Mouse (Mus musculus) skeletal muscle tissue, adult 2 months (tissue): ENCODE measurements around the gene Adgrd1.

Experiments used
- DNase-seq: peaks from one replicate; pipeline ENCODE4 v3.0.0-alpha.2; 2012; ENCODE audit warnings: low read depth, low spot score

Gene Adgrd1

DNA sequence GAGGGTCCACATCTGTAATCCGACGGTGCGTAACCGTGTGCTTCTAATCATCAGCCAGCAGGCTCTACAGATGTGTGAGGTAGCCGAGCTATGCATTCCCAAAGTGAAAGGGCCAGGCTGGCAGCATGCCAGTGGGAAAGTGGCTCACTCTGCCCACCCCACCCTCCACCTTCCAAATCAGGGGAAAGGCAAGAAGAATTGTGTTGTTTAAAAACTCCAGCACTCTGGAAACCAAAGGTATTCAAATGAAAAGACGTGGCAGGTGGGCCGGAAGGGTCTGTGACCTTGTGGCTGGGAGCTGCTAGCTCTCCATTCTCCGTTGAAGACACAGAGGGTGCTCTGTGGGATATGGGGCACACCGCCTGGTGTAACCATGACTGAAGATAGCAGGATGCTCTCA is 100.0 kb downstream of the Adgrd1 start:
- DNase-seq: no peak

DNA sequence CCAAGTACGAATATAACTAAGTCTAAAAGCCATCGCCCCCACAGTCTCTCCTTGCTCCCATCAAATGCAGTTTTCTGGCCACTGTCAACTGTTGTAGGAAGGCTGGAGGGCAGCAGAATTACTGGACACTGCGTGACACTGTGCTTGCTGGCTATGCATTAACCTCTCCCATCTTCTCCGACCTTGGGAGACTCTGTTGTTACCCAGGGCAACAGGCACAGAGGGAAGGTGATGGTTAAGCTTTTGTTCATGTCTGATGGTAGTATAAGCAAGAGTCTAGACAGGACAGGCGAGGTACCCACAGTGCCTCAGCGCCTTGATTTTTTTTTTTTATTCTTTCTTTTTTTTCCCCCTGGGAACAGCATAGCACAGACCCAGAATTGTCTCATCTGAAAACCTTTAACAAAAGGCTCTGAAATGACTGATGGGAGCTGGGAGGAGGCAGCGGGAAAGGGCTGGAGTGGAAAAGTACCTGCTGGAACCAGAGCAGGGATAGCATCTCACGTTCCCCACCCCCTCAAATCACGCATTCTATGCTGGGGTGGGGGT is 100.5 kb downstream of the Adgrd1 start:
- no peak for DNase-seq

DNA sequence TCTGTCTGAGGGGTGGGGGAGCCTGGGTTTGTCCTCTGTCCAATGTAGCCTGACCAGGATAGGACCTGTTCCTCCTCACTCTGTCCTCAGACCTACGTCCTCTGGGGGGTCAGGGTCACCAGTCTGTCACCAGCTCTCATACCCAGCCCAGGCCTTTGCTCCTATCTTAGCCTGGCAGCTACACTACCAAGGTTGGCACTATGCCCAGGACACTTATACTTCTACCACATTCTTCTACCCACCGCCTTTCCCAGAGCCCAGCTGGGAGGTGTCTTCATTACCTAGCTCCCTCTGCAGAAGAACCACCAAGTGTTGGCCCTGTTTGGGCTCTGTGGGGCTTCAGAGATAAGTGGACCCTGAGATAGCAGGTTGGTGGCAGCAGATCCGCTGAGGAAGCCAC is 103.6 kb downstream of the Adgrd1 start:
- DNase-seq: no peak

DNA sequence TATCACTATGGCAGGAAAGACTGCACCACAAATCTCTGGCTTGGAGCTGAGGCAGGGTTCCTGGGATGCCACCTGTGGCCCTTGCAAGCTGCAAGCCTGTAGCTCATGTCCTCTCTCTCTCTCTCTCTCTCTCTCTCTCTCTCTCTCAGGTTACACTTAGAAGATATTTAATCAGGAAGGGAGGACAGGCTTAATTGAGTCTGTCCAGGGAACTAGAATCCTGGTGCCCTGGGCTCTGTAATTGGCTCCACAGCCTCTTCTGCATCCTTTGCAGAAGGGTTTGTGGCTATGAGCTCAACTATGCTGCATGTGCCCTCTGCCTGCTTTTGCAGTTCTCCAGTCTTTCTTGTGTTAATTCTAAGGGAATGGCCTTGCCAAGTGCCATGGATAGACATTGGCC is 111.7 kb downstream of the Adgrd1 start:
- no peak for DNase-seq

DNA sequence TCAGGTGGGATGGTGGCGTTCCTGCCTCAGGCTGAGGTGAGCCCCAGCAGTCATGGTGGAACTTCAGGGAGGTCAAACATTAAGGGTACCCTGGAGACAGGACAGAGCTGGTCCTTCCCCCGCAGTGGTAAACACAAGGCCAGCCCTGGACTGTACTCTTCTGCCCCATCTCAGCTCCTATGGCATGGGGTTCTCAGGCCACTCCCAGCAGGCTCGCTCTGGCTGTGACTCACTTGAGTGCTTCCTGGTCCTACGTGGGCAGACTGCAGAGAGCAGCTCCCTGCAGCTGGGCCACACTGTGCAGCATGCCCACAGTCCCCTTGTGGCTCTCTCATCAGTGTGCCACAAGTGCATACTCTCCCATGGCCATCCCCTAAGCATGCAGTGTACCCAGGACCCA is 112.3 kb downstream of the Adgrd1 start:
- DNase-seq: no peak

DNA sequence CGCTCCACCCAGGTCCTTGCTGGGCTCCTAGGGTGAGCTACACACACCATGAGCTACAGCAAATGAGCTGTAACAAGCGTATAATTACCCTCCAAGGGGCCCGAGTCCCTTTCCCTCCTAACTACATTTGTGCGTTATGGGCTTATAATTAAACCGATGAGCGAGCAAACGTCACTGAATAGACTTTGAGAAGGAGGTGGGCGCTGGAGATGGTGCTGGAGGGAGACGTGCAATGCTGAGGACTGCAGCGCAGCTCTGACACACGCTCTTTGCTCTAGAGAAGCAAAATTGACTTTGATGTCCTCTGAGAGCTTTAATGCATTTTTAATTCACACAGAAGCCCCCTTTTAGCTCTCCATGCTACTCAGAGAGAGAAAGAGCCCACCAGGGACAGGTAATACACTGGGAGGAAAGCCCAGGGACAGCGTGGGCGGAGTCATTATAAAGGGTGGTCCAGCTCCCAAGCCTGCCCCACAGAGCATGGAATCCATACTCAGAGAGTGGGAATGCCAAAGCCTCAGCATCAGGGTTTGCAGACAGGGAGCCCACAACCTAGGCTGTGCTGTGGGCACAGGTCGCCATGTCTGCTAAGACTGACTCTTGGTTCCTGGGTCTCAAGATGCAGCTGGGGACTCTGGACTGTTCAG is 115.0 kb downstream of the Adgrd1 start:
- DNase-seq: no peak

DNA sequence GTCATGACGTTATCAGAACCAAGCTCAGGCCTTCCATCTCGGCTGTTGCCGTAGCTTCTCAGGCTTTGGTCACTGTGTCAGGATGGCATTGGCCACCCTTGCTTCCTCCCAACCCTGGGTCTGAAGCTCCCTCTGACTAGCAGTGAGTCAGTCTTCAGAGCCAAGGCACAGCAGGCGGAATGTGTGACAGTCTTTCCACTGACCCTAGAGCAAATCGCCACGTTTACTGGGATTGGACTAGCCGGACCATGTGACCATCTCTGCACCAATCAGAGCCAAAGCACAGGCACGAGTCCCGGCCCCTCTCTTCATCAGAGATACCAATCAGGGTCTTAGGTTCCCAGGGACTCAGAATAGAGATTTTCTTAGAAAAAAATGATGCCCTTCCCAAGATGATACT is 117.5 kb downstream of the Adgrd1 start:
- DNase-seq: no peak

DNA sequence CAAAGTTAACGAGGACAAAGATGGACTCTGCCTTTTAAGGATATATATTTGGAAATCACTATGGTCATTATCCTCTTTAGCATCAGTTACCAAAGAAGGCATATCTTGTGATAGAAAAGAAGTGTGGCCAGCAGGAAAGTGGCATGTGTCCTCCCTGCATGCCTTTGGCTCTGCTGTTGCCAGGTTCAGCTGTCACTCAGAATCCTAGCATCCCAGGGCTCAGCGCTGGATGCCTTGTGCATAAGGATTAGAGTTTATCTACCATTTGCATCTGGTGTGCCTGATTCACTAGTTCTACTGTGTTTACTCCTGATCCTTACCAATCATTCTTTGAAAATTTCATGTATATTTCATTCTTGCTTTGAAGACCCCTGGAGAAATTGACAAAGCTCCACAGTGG is 119.5 kb downstream of the Adgrd1 start:
- no peak for DNase-seq

DNA sequence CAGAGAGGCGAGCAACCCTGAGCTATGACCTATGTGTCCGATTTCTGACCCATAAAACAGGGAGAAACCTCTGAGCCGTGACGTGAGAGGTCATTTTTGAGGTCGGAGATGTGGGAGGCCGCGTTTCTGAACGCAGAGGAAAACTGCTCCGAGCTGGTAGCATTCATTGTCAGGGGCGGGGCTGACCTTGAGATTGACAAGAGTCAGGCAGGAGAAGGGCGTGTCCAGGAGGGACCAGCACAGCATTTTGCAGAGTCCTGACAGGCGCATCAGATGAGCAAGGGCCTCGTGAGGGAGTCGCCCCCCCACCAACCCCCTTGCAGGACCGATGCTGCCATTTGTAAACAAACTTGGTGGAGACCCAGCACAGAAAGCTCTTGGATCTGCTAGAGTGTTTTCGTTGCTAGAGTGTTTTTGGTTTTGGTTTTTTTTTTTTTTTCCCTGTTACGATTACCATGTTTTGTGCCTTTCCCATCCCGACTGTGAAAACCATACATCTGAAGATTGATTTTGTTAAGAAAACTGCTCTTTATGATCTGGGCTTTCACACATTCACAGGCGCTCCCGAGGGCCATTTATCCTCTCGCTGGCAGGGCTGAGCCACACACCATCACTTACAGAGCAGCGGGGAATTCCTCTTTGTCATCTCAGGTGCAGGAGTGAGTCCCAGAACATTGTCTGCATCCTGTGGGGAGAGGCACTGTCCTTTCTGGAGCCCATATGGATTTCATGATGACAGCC is 121.1 kb downstream of the Adgrd1 start:
- no peak for DNase-seq

DNA sequence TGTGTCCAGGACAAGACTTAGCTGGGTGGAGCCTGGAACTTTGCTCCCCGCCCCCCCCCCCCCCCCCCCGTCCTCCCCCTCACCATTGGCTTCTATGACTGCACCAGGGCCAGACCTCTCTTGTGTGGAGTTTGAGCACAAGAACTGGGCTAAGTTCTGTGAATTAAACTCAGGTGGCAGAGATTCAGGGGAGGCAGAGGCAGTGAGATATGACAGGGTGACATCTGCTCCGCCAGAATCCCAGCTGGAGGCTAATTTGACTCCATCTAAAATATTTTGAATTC is 121.6 kb downstream of the Adgrd1 start:
- no peak for DNase-seq

DNA sequence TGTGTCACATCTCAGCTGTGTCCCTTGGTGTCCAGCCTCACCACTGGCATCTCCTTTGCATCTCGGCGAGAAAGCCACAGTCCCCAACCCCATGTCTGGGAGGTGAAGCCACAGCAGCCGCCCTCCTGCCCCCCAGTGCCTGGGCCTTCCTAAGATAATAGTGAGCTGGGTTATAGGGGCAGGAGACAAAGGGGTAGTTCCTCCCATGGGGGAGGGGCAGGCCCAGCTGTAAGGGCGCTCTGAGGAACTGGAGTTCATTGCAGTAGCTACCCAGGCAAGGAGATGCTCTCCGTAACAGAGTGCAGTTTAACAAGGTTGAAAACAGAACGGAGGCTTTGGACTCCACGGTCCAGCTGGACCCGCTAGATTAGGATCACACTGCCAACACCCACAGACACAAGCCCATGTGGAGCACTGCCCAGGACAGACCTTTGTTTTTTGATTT is 122.0 kb downstream of the Adgrd1 start:
- DNase-seq: no peak

DNA sequence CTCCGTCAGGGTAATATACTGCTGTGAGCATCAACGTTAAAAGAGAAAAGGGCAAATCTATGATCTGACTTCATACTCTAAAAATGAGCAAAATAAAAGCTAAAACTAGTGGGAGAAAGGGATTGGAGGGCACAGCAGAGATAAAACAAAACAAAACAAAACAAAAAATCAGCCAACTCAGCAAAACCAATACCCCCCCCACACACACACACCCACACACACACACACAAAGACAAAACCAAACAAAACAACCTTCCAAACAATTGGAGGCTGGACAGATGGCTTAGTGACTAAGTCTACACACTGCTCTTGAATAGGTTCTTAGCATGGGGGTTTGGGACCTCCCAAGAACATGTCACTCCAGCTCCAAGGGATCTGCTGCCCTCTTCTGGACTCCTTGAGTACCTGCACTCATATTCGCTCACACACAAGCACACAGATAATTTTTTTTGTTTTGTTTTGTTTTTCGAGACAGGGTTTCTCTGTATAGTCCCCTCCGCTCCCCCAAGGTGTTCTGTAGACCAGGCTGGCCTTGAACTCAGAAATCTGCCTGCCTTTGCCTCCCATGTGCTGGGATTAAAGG is 122.7 kb downstream of the Adgrd1 start:
- no peak for DNase-seq

DNA sequence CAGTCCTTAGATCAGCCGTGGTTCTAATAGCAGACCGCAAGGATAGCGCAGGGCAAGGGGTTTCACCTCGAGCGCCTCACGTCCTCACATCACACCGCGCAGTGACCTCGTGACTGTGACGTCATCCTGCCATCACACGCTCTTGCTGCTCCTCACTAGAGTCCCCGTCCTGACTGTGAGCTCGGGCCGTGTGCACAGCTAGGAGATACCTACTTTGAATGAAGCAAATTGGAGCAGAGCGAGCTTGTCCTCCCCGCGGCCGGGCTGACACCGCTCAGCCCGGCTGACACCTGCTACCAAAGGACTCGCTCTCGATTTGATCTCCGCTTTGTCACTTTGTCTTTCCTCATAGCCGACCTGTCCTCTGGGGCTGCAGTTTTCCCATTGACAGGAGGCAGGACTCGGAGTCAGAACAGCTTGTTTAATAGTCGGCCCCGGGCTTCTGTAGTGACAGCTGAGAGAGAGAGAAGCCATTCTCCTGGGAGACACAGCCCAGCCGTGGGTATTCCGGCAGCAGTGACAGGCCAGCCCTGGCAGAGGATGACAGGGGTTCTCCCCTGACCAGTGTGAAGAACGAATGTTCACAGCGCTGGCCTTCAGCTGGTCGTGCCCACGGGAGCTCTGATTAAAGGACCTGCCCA is 129.4 kb downstream of the Adgrd1 start:
- DNase-seq: no peak

DNA sequence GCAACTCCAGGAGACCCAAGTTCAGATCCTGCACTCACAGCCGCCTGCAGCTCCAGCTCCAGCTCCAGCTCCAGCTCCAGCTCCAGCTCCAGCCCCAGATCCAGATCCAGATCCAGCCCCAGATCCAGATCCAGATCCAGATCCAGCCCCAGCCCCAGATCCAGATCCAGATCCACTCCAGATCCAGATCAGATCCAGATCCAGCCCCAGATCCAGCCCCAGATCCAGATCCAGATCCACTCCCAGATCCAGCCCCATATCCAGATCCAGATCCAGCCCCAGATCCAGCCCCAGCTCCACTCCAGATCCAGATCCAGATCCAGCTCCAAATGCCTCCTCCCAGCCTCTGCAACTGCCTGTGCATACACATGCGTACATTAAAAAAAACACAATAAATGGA is 131.6 kb downstream of the Adgrd1 start:
- no peak for DNase-seq

DNA sequence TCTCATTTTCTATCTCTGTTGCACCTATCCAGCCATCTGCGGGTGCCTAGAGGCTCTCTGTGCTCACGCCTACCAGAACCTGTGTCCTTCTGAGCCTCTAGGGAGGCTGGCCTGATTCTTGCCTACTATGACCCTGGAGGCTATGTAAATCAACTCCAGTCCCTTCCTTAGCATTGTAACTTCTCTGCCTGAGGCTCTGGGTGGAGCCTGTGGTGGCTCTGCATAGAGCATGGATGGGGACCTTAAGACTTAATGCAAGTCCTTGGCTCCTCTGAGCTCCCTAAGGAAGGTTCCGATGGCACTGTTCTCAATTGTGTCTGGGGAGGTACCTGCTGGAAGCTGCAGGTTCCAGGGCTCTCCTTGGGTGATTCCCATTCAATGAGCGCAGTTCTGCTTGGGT is 136.8 kb downstream of the Adgrd1 start:
- no peak for DNase-seq

DNA sequence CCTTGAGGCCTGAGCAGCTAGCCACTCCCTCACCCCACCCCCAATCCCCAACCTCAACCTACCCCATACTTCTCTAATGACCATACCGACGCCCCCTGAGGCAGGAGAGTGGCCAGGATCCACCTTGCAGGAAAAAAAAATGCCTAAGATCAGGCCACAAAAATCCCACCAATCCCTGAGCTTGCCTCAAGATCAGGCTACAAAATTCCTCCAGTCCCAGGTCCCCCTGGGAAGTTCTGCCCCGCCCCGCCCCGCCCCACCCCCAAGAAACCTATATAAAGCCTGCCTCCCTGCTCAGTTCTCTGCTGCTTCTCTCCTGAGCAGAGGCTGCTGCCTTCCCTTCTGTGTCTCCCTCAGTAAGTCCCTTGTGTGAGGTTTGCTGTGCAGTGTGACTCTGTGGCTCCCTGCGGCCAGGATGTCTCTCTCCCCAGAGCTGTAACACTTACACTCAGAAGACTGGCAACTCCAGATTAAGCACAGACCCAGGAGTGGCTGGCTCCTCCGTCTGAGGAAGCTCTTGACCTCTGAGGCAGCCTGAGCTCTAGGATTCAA is 137.4 kb downstream of the Adgrd1 start:
- no peak for DNase-seq

DNA sequence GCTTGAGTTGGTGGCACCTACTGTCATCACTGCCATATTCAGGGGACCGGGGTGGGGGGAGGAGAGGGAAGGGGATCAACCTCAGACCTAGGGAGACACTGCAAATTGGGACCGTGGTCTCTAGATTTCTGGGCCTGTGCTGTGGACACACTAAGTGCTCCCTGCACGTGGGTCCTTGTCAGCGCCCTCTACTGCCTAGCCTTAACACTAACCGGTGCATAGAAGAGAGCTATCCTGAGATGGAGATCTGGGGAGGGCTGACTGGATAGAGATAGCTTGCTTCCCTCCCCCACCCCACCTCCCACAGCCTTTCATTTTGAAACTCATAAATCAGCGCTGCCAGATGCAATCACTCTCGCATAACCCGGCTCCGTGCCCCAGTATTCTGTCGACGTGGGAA is 139.8 kb downstream of the Adgrd1 start:
- no peak for DNase-seq

DNA sequence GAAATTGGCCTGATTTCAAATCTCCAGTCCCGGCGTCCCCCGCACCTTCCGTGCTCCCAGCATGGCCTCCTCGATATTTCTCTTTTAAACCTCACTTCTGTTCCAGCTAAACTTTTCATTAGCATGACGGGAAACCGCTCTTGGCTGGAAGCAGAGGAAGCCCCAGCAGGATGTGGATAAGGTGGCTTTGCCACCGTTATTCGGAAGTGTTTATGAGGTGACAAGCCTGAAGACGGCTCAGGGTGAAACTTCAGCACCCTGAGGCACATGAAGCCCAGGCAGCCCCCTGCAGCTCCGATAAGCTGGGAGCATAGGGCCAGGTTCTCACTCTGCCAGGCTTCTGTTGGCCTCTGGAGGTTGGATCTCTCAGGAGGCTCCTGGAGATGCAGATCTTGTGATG is 145.3 kb downstream of the Adgrd1 start:
- no peak for DNase-seq

DNA sequence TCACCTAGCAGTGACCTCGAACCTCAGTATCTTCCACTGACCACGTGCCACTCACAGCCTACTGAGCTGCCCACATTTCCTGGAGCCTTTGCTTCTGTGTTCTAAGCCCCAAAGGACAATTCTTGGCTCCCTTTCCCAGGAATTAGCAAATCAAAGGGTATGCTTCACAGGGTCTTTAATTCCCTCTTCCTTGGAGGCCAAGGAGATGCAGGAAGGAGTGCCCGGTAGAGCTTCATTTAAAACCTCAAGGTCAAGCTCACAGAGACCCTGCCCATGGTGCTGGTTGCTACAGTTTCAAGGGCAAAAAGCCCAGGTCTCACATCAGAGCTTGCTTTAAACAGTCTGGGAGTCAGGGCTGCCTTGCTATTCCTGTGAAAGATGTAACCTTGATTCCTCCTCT is 145.7 kb downstream of the Adgrd1 start:
- DNase-seq: no peak

DNA sequence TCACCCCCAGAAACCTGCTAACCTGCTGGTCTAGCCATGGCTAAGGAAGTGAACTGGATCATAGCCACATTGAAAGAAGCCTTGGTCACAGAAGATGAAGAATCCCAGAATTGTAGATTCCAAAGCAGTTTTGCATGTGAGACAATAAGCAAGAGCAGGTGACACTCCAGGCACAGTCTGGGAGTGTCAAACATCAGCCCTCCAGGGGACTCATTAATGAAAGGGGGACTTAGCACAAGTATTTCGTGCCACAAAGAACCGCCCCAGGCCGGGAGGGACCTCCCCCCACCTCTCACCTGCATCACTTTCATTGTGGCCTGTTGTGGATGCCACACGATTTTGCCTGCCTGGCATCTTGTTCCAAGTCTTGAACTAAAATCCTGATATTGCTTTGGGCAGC is 146.6 kb downstream of the Adgrd1 start:
- DNase-seq: no peak

DNA sequence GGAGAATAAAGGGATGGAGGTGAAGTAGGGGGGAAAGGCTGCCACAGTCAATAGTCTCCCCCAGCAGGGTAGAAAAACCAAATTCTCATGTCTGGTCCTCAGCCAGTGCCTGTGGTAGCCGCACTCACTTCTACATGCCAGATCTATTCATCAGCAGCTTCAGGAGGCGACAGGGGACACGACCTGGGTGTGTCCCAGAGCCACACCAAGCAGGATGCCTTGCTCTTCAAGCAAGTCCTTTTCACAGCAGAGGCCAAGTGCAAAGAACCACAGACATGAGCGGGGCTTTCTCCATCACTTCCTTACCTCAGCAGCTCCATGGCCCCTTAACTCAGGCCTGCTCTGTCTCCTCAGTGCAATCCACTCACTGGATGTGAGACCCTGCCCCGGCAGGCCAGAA is 147.8 kb downstream of the Adgrd1 start:
- DNase-seq: no peak

DNA sequence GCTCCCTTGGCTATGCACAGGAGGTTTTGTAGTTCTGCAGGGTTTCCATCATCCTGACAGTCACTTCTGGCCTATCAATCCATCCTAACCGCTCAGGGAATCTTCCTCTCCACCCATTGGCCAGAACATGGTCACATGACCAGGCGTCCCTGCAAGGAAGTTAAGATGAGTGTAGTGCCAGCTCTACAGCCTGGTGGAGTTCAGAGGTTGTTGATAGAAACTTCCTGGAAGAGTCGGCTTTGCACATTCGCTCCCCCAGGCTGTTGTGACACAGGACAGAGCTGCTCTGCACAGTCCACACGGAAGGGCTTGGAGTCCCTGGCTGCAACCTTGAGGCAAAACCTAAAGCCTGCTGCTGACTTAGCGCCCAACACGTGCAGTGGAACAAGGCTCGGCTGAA is 152.5 kb downstream of the Adgrd1 start:
- no peak for DNase-seq
